Mouse (Mus musculus) gastrocnemius, postnatal 4 days (tissue): ENCODE measurements around the gene Gm15448. TPM values are rescaled to one million over a fixed set of nuclear protein-coding genes. Genes with fewer than 3 reads are reported as not detected.
"Not testable (repeated sequence)": the region's sequence is repeated elsewhere in the genome, so short reads cannot be mapped to it uniquely, and the experiment has no call there.

Source experiments
- DNase-seq, 2 experiments: peaks; one replicate each; pipeline ENCODE4 v3.0.0; 2021 to 2022; ENCODE audit warnings: low spot score in 2 of 2, mixed read lengths in 2 of 2
- long read RNA-seq, 2 experiments: library from polyadenylated mRNA; stranded (forward); transcript quantifications; one replicate each; pipeline ENCODE4 v2.0.0; 2021
- total RNA-seq, 2 experiments: library from RNA; stranded (reverse); gene quantifications; 2 replicates each; pipeline ENCODE4 v1.2.3; 2021

Gm15448 gene
- total RNA-seq: under 1 TPM; 0.60 to 0.71 TPM
- long read RNA-seq, experiment 1: 0 reads
- long read RNA-seq, experiment 2: 0 reads

DNA sequence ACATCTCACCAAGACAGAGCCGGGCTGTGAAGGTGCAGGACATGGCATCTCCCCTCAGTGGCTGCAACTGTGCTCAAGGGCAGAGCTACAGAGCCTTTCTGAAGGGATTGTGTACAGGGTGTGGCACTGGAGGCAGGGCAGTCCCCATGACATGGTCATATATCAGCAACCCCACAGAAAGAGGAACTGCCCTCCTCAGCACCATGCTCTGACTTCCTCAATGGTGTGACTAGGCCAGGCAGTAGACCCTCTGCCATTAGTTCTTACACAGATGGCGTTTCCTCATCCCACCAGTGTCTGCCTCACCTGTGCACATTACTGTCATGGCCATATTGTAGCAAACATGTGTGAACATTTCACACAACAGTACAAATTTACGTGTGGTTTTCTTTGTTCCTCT lies at the start of gene Gm15448:
TSS of gene Gm15448 (minus strand) at position 89 of the 400 bp plus-strand sequence.
- DNase-seq: not testable (repeated sequence)

DNA sequence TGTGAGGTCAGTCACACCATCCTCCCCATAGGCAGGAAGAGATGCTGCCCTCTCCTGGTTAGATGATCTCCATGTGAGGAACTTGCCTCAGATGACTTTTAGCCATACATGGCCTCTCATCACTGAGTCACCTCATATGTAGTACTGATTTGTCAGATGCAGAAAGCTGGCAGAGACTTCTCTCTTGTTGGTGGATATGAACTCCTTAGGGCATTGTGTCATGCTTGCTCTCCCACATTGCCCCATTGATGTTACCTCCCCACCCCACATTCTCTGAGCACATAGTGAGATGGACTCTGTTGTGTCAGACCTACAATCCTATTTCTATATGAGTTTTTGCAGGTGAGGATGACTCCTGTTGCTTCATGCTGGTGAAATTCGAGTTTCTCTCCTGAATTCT lies 49.5 kb upstream of the Gm15448 start:
- DNase-seq: not testable (repeated sequence)

- not testable (repeated sequence) for DNase-seq
Observed at GRCm38 (mm10) chr7:3844951-3845350, 19.5 kb upstream of the Gm15448 start, which contains the start of gene Pira2. Gene Pira2 (minus strand): TSS chr7:3845051.

DNA sequence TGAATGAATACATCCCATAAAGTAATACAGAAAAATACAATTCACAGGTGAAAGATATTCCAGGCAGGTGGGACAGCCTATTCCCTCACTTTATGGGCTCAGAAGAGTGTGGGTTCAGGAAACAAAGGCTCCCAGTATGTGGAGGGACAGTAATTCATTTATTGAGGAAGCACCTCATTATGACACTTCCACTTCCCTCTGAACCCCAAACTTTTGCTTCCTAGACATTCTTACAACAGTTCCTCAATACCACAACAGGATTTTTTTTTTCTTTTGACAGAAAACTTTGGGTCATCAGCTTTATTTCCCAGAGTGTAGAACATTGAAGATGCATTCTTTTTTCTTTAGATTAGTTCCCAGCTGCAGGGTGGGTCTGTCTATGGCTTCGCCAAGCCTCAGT lies 12.4 kb upstream of the Gm15448 start:
- DNase-seq: not testable (repeated sequence)

GRCm38 (mm10) chr7:3830633-3831032 lies 5.1 kb upstream of the Gm15448 start:
- not testable (repeated sequence) for DNase-seq

- not testable (repeated sequence) for DNase-seq
Observed at GRCm38 (mm10) chr7:3811912-3812311, 13.6 kb downstream of the Gm15448 start.

- DNase-seq: not testable (repeated sequence)
Observed at GRCm38 (mm10) chr7:3802935-3803334, 22.6 kb downstream of the Gm15448 start.

DNA sequence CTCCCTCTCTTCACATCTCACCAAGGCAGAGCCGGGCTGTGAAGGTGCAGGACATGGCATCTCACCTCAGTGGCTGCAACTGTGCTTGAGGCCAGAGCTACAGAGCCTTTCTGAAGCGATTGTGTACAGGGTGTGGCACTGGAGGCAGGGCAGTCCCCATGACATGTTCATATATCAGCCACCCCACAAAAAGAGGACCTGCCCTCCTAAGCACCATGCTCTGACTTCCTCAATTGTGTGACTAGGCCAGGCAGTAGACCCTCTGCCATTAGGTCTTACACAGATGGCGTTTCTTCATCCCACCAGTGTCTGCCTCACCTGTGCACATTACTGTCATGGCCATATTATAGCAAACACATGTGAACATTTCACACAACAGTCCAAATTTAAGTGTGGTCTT lies 25.5 kb downstream of the Gm15448 start:
- not testable (repeated sequence) for DNase-seq

DNA sequence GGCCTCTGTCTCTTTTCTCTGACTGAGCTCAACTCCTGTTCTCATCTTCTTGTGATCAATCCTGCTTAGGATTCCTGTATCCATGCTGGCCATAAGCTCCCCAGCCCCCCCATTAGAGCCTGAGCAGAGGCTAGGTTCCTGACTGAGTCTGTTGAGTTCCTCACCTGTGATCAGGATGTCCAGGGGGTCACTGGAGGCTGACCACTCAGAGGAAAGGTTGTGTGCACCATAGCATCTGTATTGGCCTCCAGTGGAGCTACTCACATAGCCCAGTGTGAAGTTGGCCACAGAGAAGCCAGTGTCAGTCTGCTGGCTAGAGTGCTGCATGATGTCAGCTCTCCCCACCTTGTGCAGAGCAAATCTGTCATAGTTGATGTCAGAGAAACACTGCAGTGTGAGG lies 29.2 kb downstream of the Gm15448 start:
- not testable (repeated sequence) for DNase-seq

Other genes with a start within 250 kb of the Gm15448 start
- gene Oscar, start 209.5 kb downstream of the Gm15448 start, total RNA-seq: under 1 TPM; 0.20 to 0.29 TPM
- 100 to 1,000 TPM; 644 to 708 TPM for gene Ndufa3, start 208.3 kb downstream of the Gm15448 start, total RNA-seq
- 10 to 100 TPM; 20.8 to 22.7 TPM for gene Tfpt, start 195.8 kb downstream of the Gm15448 start, total RNA-seq
- 10 to 100 TPM; 38.3 to 38.9 TPM for gene Prpf31, start 195.7 kb downstream of the Gm15448 start, total RNA-seq
- gene Cnot3, start 180.4 kb downstream of the Gm15448 start, total RNA-seq: 10 to 100 TPM; 49.3 to 50.3 TPM
- gene Leng1, start 159.8 kb downstream of the Gm15448 start, total RNA-seq: 1 to 10 TPM; 9.8 TPM
- 1 to 10 TPM; 2.0 to 3.5 TPM for gene Tmc4, start 148.1 kb downstream of the Gm15448 start, total RNA-seq
- gene Tsen34, start 132.8 kb downstream of the Gm15448 start, total RNA-seq: 10 to 100 TPM; 86.2 to 95.2 TPM
- 10 to 100 TPM; 24.9 to 25.0 TPM for gene Mboat7, start 132.2 kb downstream of the Gm15448 start, total RNA-seq
- gene Rps9, start 121.7 kb downstream of the Gm15448 start, total RNA-seq: 1,000 to 10,000 TPM in 1 of 2 experiments, 100 to 1,000 TPM in 1; 942 to 1,092 TPM
- gene Pirb, start 105.3 kb downstream of the Gm15448 start, total RNA-seq: 1 to 10 TPM; 1.9 to 2.3 TPM
- under 1 TPM in 1 of 2 experiments, not detected in 1; 0.29 TPM for gene Pira2, start 19.4 kb upstream of the Gm15448 start, total RNA-seq
- under 1 TPM; 0.15 to 0.29 TPM for gene Gm14548, start 72.4 kb upstream of the Gm15448 start, total RNA-seq
- under 1 TPM; 0.23 to 0.34 TPM for gene Lilra6, start 89.8 kb upstream of the Gm15448 start, total RNA-seq
- gene Lair1, start 237.5 kb upstream of the Gm15448 start, total RNA-seq: under 1 TPM; 0.56 to 0.70 TPM